In genomic region chr7:141693591-141694273, GRCm38 (mm10) we compare ENCODE assay signal across 8 mouse cellular contexts. TPM values are rescaled to one million over a fixed set of nuclear protein-coding genes. Genes with fewer than 3 reads are reported as not detected.
DNase-seq lines count a peak whose midpoint lies in the region; ATAC-seq lines count a peak whose summit lies in the region.

No protein-coding gene starts in this region.

- no peak overlapping the region for H3K27ac ChIP-seq in heart, embryonic 11.5 days (ENCODE audit: low read depth, low read length)
- H3K27ac ChIP-seq in hindbrain, embryonic 16.5 days (ENCODE audit: low read depth, low read length): no peak overlapping the region
- no peak overlapping the region for H3K27ac ChIP-seq in liver, embryonic 11.5 days (ENCODE audit: low read depth, low read length)
- H3K27ac ChIP-seq in neural tube, embryonic 14.5 days (ENCODE audit: low read depth, low read length): no peak overlapping the region

- H3K4me1 ChIP-seq in heart, embryonic 11.5 days (ENCODE audit: control insufficient read depth, insufficient read depth, low read length): no peaks in the 10 kb centered on the region
- no peaks in the 10 kb centered on the region for H3K4me1 ChIP-seq in hindbrain, embryonic 16.5 days (ENCODE audit: control insufficient read depth, insufficient read depth, low read depth, low read length)
- H3K4me1 ChIP-seq in liver, embryonic 11.5 days (replicated peaks; ENCODE audit: control insufficient read depth, insufficient read depth, low read length): no peaks in the 10 kb centered on the region
- no peaks in the 10 kb centered on the region for H3K4me1 ChIP-seq in neural tube, embryonic 14.5 days (ENCODE audit: control insufficient read depth, insufficient read depth, low read length)

- no peak overlapping the region for H3K9ac ChIP-seq in heart, embryonic 11.5 days (ENCODE audit: low read depth, low read length)
- H3K9ac ChIP-seq in hindbrain, embryonic 16.5 days (ENCODE audit: low read depth, low read length): peak overlapping the region; percentile 27; the same call in 1 of the 2 replicates
- no peak overlapping the region for H3K9ac ChIP-seq in liver, embryonic 11.5 days (ENCODE audit: low read depth, low read length)
- no peak overlapping the region for H3K9ac ChIP-seq in neural tube, embryonic 14.5 days (replicated peaks; ENCODE audit: low read depth, low read length)

- no peaks in the 10 kb centered on the region for H3K9me3 ChIP-seq in heart, embryonic 11.5 days (replicated peaks; ENCODE audit: control insufficient read depth, low read length)
- H3K9me3 ChIP-seq in hindbrain, embryonic 16.5 days (ENCODE audit: control insufficient read depth, low read length): no peaks in the 10 kb centered on the region
- H3K9me3 ChIP-seq in liver, embryonic 11.5 days (ENCODE audit: control insufficient read depth, low read length): no peaks in the 10 kb centered on the region
- no peaks in the 10 kb centered on the region for H3K9me3 ChIP-seq in neural tube, embryonic 14.5 days (ENCODE audit: control insufficient read depth, low read length)

- H3K36me3 ChIP-seq in heart, embryonic 11.5 days (ENCODE audit: control insufficient read depth, insufficient read depth, low read length): no peaks in the 10 kb centered on the region
- no peaks in the 10 kb centered on the region for H3K36me3 ChIP-seq in hindbrain, embryonic 16.5 days (ENCODE audit: control insufficient read depth, insufficient read depth, low read length)
- no peaks in the 10 kb centered on the region for H3K36me3 ChIP-seq in liver, embryonic 11.5 days (ENCODE audit: control insufficient read depth, insufficient read depth, low read length)
- no peaks in the 10 kb centered on the region for H3K36me3 ChIP-seq in neural tube, embryonic 14.5 days (ENCODE audit: control insufficient read depth, insufficient read depth, low read length)

- 34% methylated on average over 30 of the region's 30 CpGs for WGBS in heart, embryonic 11.5 days (ENCODE audit: insufficient replicate concordance)
- WGBS in hindbrain, embryonic 16.5 days: 54% methylated on average over 30 of the region's 30 CpGs
- 33% methylated on average over 30 of the region's 30 CpGs for WGBS in liver, embryonic 11.5 days
- WGBS in neural tube, embryonic 14.5 days: 50% methylated on average over 30 of the region's 30 CpGs

- ATAC-seq in heart, embryonic 11.5 days (replicated peaks; ENCODE audit: insufficient number of reproducible peaks, low FRiP score, low TSS enrichment): no peak; the same call in 1 of the 2 replicates
- no peak for ATAC-seq in hindbrain, embryonic 16.5 days
- no peak for ATAC-seq in liver, embryonic 11.5 days (replicated peaks; ENCODE audit: low FRiP score)
- no peak for ATAC-seq in neural tube, embryonic 14.5 days (ENCODE audit: low read depth)

- DNase-seq in heart, adult 9 months (ENCODE audit: low spot score in 2 of 2): no peak
- peak; percentile 38 for DNase-seq in embryo, embryonic 11 days
- no peak for DNase-seq in liver, embryonic 11.5 days (ENCODE audit: low spot score)
- DNase-seq in left cerebral cortex, adult 18-20 months (ENCODE audit: low spot score in 2 of 2): no peak
- DNase-seq in cerebellum, adult 9-10 months: no peak

- H3K4me2 ChIP-seq in heart, embryonic 11.5 days: peak overlapping the region; percentile 46
- peak overlapping the region; percentile 29 for H3K4me2 ChIP-seq in hindbrain, embryonic 16.5 days (ENCODE audit: low read length)
- peak overlapping the region; percentile 42 for H3K4me2 ChIP-seq in liver, embryonic 11.5 days
- peak overlapping the region; percentile 29 for H3K4me2 ChIP-seq in neural tube, embryonic 14.5 days (ENCODE audit: low read depth, low read length)

- peaks cover 10% of the 10 kb centered on the region for H3K27me3 ChIP-seq in heart, embryonic 11.5 days (ENCODE audit: control insufficient read depth, insufficient read depth, low read length)
- H3K27me3 ChIP-seq in hindbrain, embryonic 16.5 days (replicated peaks; ENCODE audit: control insufficient read depth, insufficient read depth, low read length): no peaks in the 10 kb centered on the region
- H3K27me3 ChIP-seq in liver, embryonic 11.5 days (replicated peaks; ENCODE audit: control insufficient read depth, insufficient read depth, low read length): peaks cover 7% of the 10 kb centered on the region
- no peaks in the 10 kb centered on the region for H3K27me3 ChIP-seq in neural tube, embryonic 14.5 days (ENCODE audit: control insufficient read depth, insufficient read depth, low read length)

- H3K4me3 ChIP-seq in heart, embryonic 11.5 days (ENCODE audit: low read depth, low read length): no peak overlapping the region
- peak overlapping the region; percentile 9 for H3K4me3 ChIP-seq in hindbrain, embryonic 16.5 days (ENCODE audit: low read length)
- no peak overlapping the region for H3K4me3 ChIP-seq in liver, embryonic 11.5 days (ENCODE audit: low read depth, low read length)
- H3K4me3 ChIP-seq in neural tube, embryonic 14.5 days (ENCODE audit: low read depth, low read length): 0 out of 2 replicates have a peak overlapping the region, but pooled peaks have one; percentile 10

RNA-seq across cellular contexts. Expression of gene Muc2, which starts 3.6 kb away (rescaled TPM):
- polyA plus RNA-seq in heart, embryonic 11.5 days (2014; fragmentation: Nextera tagmentation; extraction: Ambion mirVana): 0.93 and 1.1 TPM in 2 replicates
- 0.40 and 0.58 TPM in 2 replicates for polyA plus RNA-seq in hindbrain, embryonic 16.5 days (2015; fragmentation: Nextera tagmentation; extraction: Ambion mirVana)
- 0.21 and 0.22 TPM in 2 replicates for polyA plus RNA-seq in liver, embryonic 11.5 days (2014; fragmentation: Nextera tagmentation; extraction: Ambion mirVana)
- polyA plus RNA-seq in neural tube, embryonic 14.5 days (2014; fragmentation: Nextera tagmentation; extraction: Ambion mirVana): 0.45 and 0.86 TPM in 2 replicates
- total RNA-seq in left cerebral cortex, adult 18-20 months (2021): under 1 TPM; 0.14 to 0.28 TPM

RNA-seq across cellular contexts. Expression of gene Muc6, which starts 38.6 kb away (rescaled TPM):
- 0.11 and 0.18 TPM in 2 replicates for polyA plus RNA-seq in heart, embryonic 11.5 days (2014; fragmentation: Nextera tagmentation; extraction: Ambion mirVana)
- 0.19 and 0.29 TPM in 2 replicates for polyA plus RNA-seq in hindbrain, embryonic 16.5 days (2015; fragmentation: Nextera tagmentation; extraction: Ambion mirVana)
- 2.4 and 2.6 TPM in 2 replicates for polyA plus RNA-seq in liver, embryonic 11.5 days (2014; fragmentation: Nextera tagmentation; extraction: Ambion mirVana)
- 0.27 and 0.29 TPM in 2 replicates for polyA plus RNA-seq in neural tube, embryonic 14.5 days (2014; fragmentation: Nextera tagmentation; extraction: Ambion mirVana)
- not detected for total RNA-seq in left cerebral cortex, adult 18-20 months (2021)

Comparison
In these comparisons a context has a peak if more than half of its experiments do, and no peak if none do; other contexts are left out.
1. H3K4me3 ChIP-seq: peak in hindbrain, embryonic 16.5 days (single experiment) and neural tube, embryonic 14.5 days (single experiment); none in heart, embryonic 11.5 days (single experiment) and liver, embryonic 11.5 days (single experiment).
2. Peak in every context shown above with its lines, with median percentiles within 50 percentile points of each other: H3K4me2 ChIP-seq.